Mouse (Mus musculus) CH12.LX (cell line): ENCODE data around the gene Top3b. TPM values are rescaled to one million over a fixed set of nuclear protein-coding genes. Genes with fewer than 3 reads are reported as not detected.

Experiments
- DNase-seq: peaks from one replicate; pipeline ENCODE4 v3.0.0-alpha.2; 2013; ENCODE audit errors: extremely low read depth
- H3K27ac ChIP-seq: 2 replicates; pipeline ENCODE4 v1.5.1; 2012; ENCODE audit warnings: low read depth, mild to moderate bottlenecking, control low read depth, moderate library complexity; ENCODE audit not compliant: insufficient read depth
- H3K27me3 ChIP-seq: replicated peaks from 2 replicates; pipeline ENCODE3; 2012; ENCODE audit warnings: inconsistent platforms
- H3K36me3 ChIP-seq, 2 experiments: replicated peaks in 1 of 2; 2 replicates each; pipeline versions ENCODE3 to v1.6.1; 2012; ENCODE audit warnings: inconsistent platforms in 1 of 2, low read length in 1 of 2, mild to moderate bottlenecking in 1 of 2, mixed read lengths in 1 of 2, moderate library complexity in 1 of 2; ENCODE audit not compliant: control insufficient read depth in 1 of 2, insufficient read depth in 1 of 2
- H3K4me1 ChIP-seq, 2 experiments: 2 replicates each; pipeline ENCODE4 v1.6.1; 2012; ENCODE audit warnings: inconsistent platforms in 1 of 2, moderate library complexity in 1 of 2; ENCODE audit not compliant: insufficient read depth in 2 of 2, control insufficient read depth in 1 of 2
- H3K4me2 ChIP-seq: 2 replicates; pipeline ENCODE4 v1.6.1; 2012; ENCODE audit warnings: low read depth, mild to moderate bottlenecking, control low read depth; ENCODE audit not compliant: poor library complexity, insufficient read depth, severe bottlenecking
- H3K4me3 ChIP-seq, 3 experiments: fragments of 150-350 bp in 1 of 3; sonication (generic) in 1 of 3; replicated peaks in 1 of 3; 2 replicates each; pipeline versions ENCODE3 to v1.5.1; 2011 to 2012; ENCODE audit warnings: low read depth in 2 of 3, low read length in 2 of 3, mild to moderate bottlenecking in 2 of 3, moderate library complexity in 2 of 3, control low read depth in 1 of 3, improper control_type of control experiment in 1 of 3, inconsistent platforms in 1 of 3, mixed read lengths in 1 of 3; ENCODE audit not compliant: poor library complexity in 1 of 3
- H3K79me2 ChIP-seq: replicated peaks from 2 replicates; pipeline ENCODE4 v1.6.1; 2012; ENCODE audit warnings: mild to moderate bottlenecking, moderate library complexity; ENCODE audit not compliant: control insufficient read depth, poor library complexity, insufficient read depth, severe bottlenecking; ENCODE audit errors: extremely low read depth
- H3K9ac ChIP-seq: 2 replicates; pipeline ENCODE4 v1.6.1; 2012; ENCODE audit warnings: low read depth, mild to moderate bottlenecking, control low read depth, moderate library complexity; ENCODE audit not compliant: insufficient read depth
- H3K9me3 ChIP-seq: replicated peaks from 2 replicates; pipeline ENCODE3; 2012; ENCODE audit warnings: low read length, inconsistent platforms, mixed read lengths
- BHLHE40 ChIP-seq: IDR thresholded peaks from 2 replicates; pipeline ENCODE4 v1.6.1; 2011; ENCODE audit warnings: mild to moderate bottlenecking, low read depth, low read length, improper control_type of control experiment
- CHD1 ChIP-seq: IDR thresholded peaks from 2 replicates; pipeline ENCODE4 v1.6.1; 2012; ENCODE audit warnings: low read depth, low read length, improper control_type of control experiment, inconsistent platforms
- CHD2 ChIP-seq: IDR thresholded peaks from 2 replicates; pipeline ENCODE4 v1.6.1; 2011; ENCODE audit warnings: low read length, improper control_type of control experiment
- CTCF ChIP-seq, 2 experiments: IDR thresholded peaks in 1 of 2; conservative IDR thresholded peaks in 1 of 2; 2 replicates each; pipeline ENCODE4 v1.5.1; 2011 to 2012; ENCODE audit warnings: low read depth in 2 of 2, low read length in 2 of 2, improper control_type of control experiment in 1 of 2, inconsistent platforms in 1 of 2, mild to moderate bottlenecking in 1 of 2, moderate library complexity in 1 of 2
- ELF1 ChIP-seq: IDR thresholded peaks from 2 replicates; pipeline ENCODE4 v1.6.1; 2014; ENCODE audit warnings: low read depth, mild to moderate bottlenecking, inconsistent platforms, low read length, improper control_type of control experiment
- EP300 ChIP-seq: IDR thresholded peaks from 2 replicates; pipeline ENCODE4 v1.6.1; 2011; ENCODE audit warnings: low read length, improper control_type of control experiment
- ETS1 ChIP-seq: conservative IDR thresholded peaks from 2 replicates; pipeline ENCODE4 v1.6.1; 2012; ENCODE audit warnings: low read depth, mild to moderate bottlenecking, inconsistent platforms, low read length, improper control_type of control experiment, moderate library complexity
- IRF4 ChIP-seq: IDR thresholded peaks from 2 replicates; pipeline ENCODE4 v1.6.1; 2014; ENCODE audit warnings: low read depth, mild to moderate bottlenecking, inconsistent platforms, low read length, improper control_type of control experiment
- JUN ChIP-seq: IDR thresholded peaks from 2 replicates; pipeline ENCODE4 v1.6.1; 2011; ENCODE audit warnings: low read depth, mild to moderate bottlenecking, low read length, improper control_type of control experiment, moderate library complexity; ENCODE audit not compliant: insufficient read depth
- JUND ChIP-seq: conservative IDR thresholded peaks from 2 replicates; pipeline ENCODE4 v1.6.1; 2011; ENCODE audit warnings: low read depth, low read length, improper control_type of control experiment
- KAT2A ChIP-seq: IDR thresholded peaks from 2 replicates; pipeline ENCODE4 v1.6.1; 2012; ENCODE audit warnings: low read length, improper control_type of control experiment, inconsistent platforms; ENCODE audit not compliant: insufficient replicate concordance
- MAX ChIP-seq: IDR thresholded peaks from 2 replicates; pipeline ENCODE4 v1.6.1; 2011; ENCODE audit warnings: low read length, improper control_type of control experiment
- MAZ ChIP-seq: IDR thresholded peaks from 2 replicates; pipeline ENCODE4 v1.6.1; 2012; ENCODE audit warnings: low read depth, mild to moderate bottlenecking, inconsistent platforms, low read length, improper control_type of control experiment, moderate library complexity
- MEF2A ChIP-seq: IDR thresholded peaks from 2 replicates; pipeline ENCODE4 v1.6.1; 2014; ENCODE audit warnings: low read depth, mild to moderate bottlenecking, inconsistent platforms, low read length, improper control_type of control experiment, borderline replicate concordance
- MXI1 ChIP-seq: IDR thresholded peaks from 2 replicates; pipeline ENCODE4 v1.6.1; 2011; ENCODE audit warnings: mild to moderate bottlenecking, low read depth, low read length, improper control_type of control experiment
- MYC ChIP-seq: IDR thresholded peaks from 2 replicates; pipeline ENCODE4 v1.6.1; 2011; ENCODE audit warnings: low read depth, mild to moderate bottlenecking, improper control_type of control experiment, low read length
- NELFE ChIP-seq: IDR thresholded peaks from 2 replicates; pipeline ENCODE4 v1.6.1; 2011; ENCODE audit warnings: low read depth, low read length, improper control_type of control experiment
- NRF1 ChIP-seq: IDR thresholded peaks from 2 replicates; pipeline ENCODE4 v1.6.1; 2014; ENCODE audit warnings: low read depth, mild to moderate bottlenecking, inconsistent platforms, low read length, improper control_type of control experiment, moderate library complexity
- PAX5 ChIP-seq: IDR thresholded peaks from 2 replicates; pipeline ENCODE4 v1.6.1; 2012; ENCODE audit warnings: low read length, inconsistent platforms, mixed read lengths
- POLR2A ChIP-seq: IDR thresholded peaks from 2 replicates; pipeline ENCODE4 v1.6.1; 2011; ENCODE audit warnings: low read depth, mild to moderate bottlenecking, improper control_type of control experiment, low read length
- POLR2AphosphoS2 ChIP-seq: IDR thresholded peaks from 2 replicates; pipeline ENCODE4 v1.6.1; 2011; ENCODE audit warnings: low read depth, low read length, improper control_type of control experiment
- RCOR1 ChIP-seq: conservative IDR thresholded peaks from 2 replicates; pipeline ENCODE4 v1.6.1; 2012; ENCODE audit warnings: low read depth, mild to moderate bottlenecking, inconsistent platforms, low read length, improper control_type of control experiment
- SIN3A ChIP-seq: IDR thresholded peaks from 2 replicates; pipeline ENCODE4 v1.6.1; 2012; ENCODE audit warnings: low read length, improper control_type of control experiment, inconsistent platforms
- TBP ChIP-seq: conservative IDR thresholded peaks from 2 replicates; pipeline ENCODE4 v1.6.1; 2011; ENCODE audit warnings: low read depth, low read length, improper control_type of control experiment
- TCF12 ChIP-seq: IDR thresholded peaks from 2 replicates; pipeline ENCODE4 v1.6.1; 2014; ENCODE audit warnings: low read depth, mild to moderate bottlenecking, inconsistent platforms, low read length, improper control_type of control experiment
- UBTF ChIP-seq: IDR thresholded peaks from 2 replicates; pipeline ENCODE4 v1.6.1; 2012; ENCODE audit warnings: low read depth, mild to moderate bottlenecking, inconsistent platforms, low read length, improper control_type of control experiment, moderate library complexity
- USF1 ChIP-seq: IDR thresholded peaks from 2 replicates; pipeline ENCODE4 v1.6.1; 2014; ENCODE audit warnings: low read depth, mild to moderate bottlenecking, inconsistent platforms, low read length, improper control_type of control experiment
- ZKSCAN1 ChIP-seq: IDR thresholded peaks from 2 replicates; pipeline ENCODE4 v1.6.1; 2012; ENCODE audit warnings: low read depth, inconsistent platforms, low read length, improper control_type of control experiment, borderline replicate concordance
- ZMIZ1 ChIP-seq: IDR thresholded peaks from 2 replicates; pipeline ENCODE4 v1.6.1; 2012; ENCODE audit warnings: low read depth, mild to moderate bottlenecking, inconsistent platforms, low read length, improper control_type of control experiment
- dilution Hi-C: fragments of 300-500 bp; cut with MboI; formaldehyde crosslinking; loops from 2 replicates; pipeline ENCODE4 v1.14.3; 2020; ENCODE audit warnings: low sequenced_read_pairs; ENCODE audit not compliant: extremely low pct_unique_long_range_greater_than_20kb, extremely low pct_ligation_motif_present
- in situ Hi-C: fragments of 300-500 bp; cut with MboI; formaldehyde crosslinking; loops from 3 replicates; pipeline ENCODE4 v1.14.3; 2019; ENCODE audit warnings: low sequenced_read_pairs, low pct_ligation_motif_present, low pct_unique_long_range_greater_than_20kb, mixed read lengths
- polyA plus RNA-seq: library from polyadenylated mRNA; unstranded; fragments of >175 nt; gene quantifications from 2 replicates; pipeline ENCODE4 v1.2.1, GENCODE M21; 2012; ENCODE audit warnings: low read depth; ENCODE audit not compliant: insufficient read length
- total RNA-seq, 2 experiments: library from RNA; depleted of rRNA; stranded (reverse); fragments of 300-350 nt in 1 of 2; fragments of >200 nt in 1 of 2; gene quantifications; 2 replicates each; pipeline ENCODE4 v1.2.3; 2012 to 2014

Top3b gene
- total and polyA plus RNA-seq, 3 experiments: 56.7 to 88.4 (median 61.8) TPM

DNA sequence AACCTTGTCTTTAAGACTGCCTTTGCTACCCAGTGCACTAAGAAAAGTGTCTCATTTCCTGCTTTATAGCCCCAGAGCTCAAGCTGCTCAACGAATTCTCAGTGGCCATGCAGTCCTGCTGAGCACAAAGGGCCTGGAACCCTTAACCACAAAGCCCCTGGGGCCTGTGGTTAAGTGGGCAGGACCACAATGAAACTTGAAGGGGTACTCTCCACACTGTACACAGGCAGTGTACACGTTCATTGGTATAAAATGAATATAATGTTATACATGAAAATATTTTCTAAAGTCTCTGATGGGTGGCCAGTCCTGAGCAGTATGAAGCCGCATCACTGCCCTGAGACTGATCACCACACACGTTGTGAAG lies 25.5 kb downstream of the Top3b start:
- H3K4me3 ChIP-seq: peak overlapping the region in 1 of 3 experiments; percentile 69
- TF ChIP-seq PAX5: no peak
- TF ChIP-seq MAX: peak; percentile 5; the same call in 1 of the 2 replicates
- TF ChIP-seq EP300: 0 out of 2 replicates have a peak, but pooled peaks have one; percentile 37
- TF ChIP-seq MAZ: peak; percentile 15; the same call in 1 of the 2 replicates
- peak; percentile 46; the same call in 1 of the 2 replicates for TF ChIP-seq BHLHE40
- 0 out of 2 replicates have a peak, but pooled peaks have one; percentile 20 for TF ChIP-seq ETS1
- no peak for TF ChIP-seq UBTF
- TF ChIP-seq, all 38 proteins: peak for 5
- Histone ChIP-seq H3K27me3 (no peaks in the 10 kb centered on the region), H3K36me3 (peaks cover 28 to 65% of the 10 kb centered on the region in 2 experiments), H3K9me3 (no peaks in the 10 kb centered on the region), H3K79me2 (no peaks in the 10 kb centered on the region), H3K27ac (peak overlapping the region; percentile 57), H3K4me1 (peaks cover 9 to 43% of the 10 kb centered on the region in 2 experiments), H3K4me2 (no peak overlapping the region), H3K9ac (no peak overlapping the region)
- in situ Hi-C loops: loop anchor here (5.0 kb wide), 1 partner anchor 34 kb away; the partner anchor contains the start of gene Igll1
- dilution Hi-C loops: no loop called here
- DNase-seq: peak; percentile 88

- dilution Hi-C loops (no loop called here), in situ Hi-C loops (loop anchor here (5.0 kb wide), 1 partner anchor 34 kb away; the partner anchor contains the start of gene Igll1)
- H3K4me3 ChIP-seq: peak within 1 kb of the TSS; percentile 67 to 86 (median 69)
- peak within 1 kb of the TSS; percentile 53 for H3K4me2 ChIP-seq
- peaks cover 9 to 44% of the 10 kb centered on the region in 2 experiments for H3K4me1 ChIP-seq
- H3K27me3 ChIP-seq: no peaks in the 10 kb centered on the region
- H3K9ac ChIP-seq: peak within 1 kb of the TSS; percentile 60
- peak within 1 kb of the TSS; percentile 57 for H3K27ac ChIP-seq
- H3K36me3 ChIP-seq: peaks cover 23 to 63% of the 10 kb centered on the region in 2 experiments
- H3K9me3 ChIP-seq: no peaks in the 10 kb centered on the region
- peak; percentile 96 for DNase-seq
- no peaks in the 10 kb centered on the region for H3K79me2 ChIP-seq
- peak; percentile 95 for TF ChIP-seq POLR2AphosphoS2
- TF ChIP-seq NRF1: peak; percentile 95
- TF ChIP-seq MXI1: peak; percentile 93
- peak; percentile 94 for TF ChIP-seq NELFE
- peak; percentile 59 to 95; a peak in 3 of 4 replicates for TF ChIP-seq CTCF (conservative IDR thresholded peaks at IDR 0.05 in 1 of 2, IDR thresholded peaks at IDR 0.05 in 1 of 2; ENCODE audit: low read depth in 2 of 2, low read length in 2 of 2)
- no peak for TF ChIP-seq KAT2A
- TF ChIP-seq MAX: 0 out of 2 replicates have a peak, but pooled peaks have one; percentile 37
- peak; percentile 65 for TF ChIP-seq CHD2
- TF ChIP-seq ZKSCAN1: no peak
- TF ChIP-seq TBP: no peak
- TF ChIP-seq POLR2A: peak; percentile 96
- no peak for TF ChIP-seq EP300
- 0 out of 2 replicates have a peak, but pooled peaks have one; percentile 31 for TF ChIP-seq ETS1
- TF ChIP-seq USF1: no peak
- peak; percentile 70; the same call in 1 of the 2 replicates for TF ChIP-seq UBTF
- TF ChIP-seq MYC: peak; percentile 49; the same call in 1 of the 2 replicates
- no peak for TF ChIP-seq PAX5
- peak; percentile 88 for TF ChIP-seq ELF1
- peak; percentile 58 for TF ChIP-seq BHLHE40
- peak; percentile 70 for TF ChIP-seq TCF12
- TF ChIP-seq RCOR1: peak; percentile 67; the same call in 1 of the 2 replicates
- peak; percentile 45; the same call in 1 of the 2 replicates for TF ChIP-seq IRF4
- TF ChIP-seq ZMIZ1: peak; percentile 91
- peak; percentile 82 for TF ChIP-seq SIN3A
- TF ChIP-seq MEF2A: peak; percentile 63
- no peak; the same call in 1 of the 2 replicates for TF ChIP-seq MAZ
- no peak for TF ChIP-seq JUND
- no peak for TF ChIP-seq JUN
- TF ChIP-seq CHD1: 0 out of 2 replicates have a peak, but pooled peaks have one; percentile 13
Observed at GRCm38 (mm10) chr16:16896382-16897055, 26.0 kb downstream of the Top3b start, which contains the start of gene Ppm1f. Gene Ppm1f (plus strand): TSS chr16:16896469.
